Mouse (Mus musculus) T-helper 2 cell (primary cell): ENCODE data around the gene E2f2.

Experiments used
- in situ Hi-C: fragments of 300-600 bp; cut with MboI, MseI; formaldehyde crosslinking; loops from one replicate; pipeline ENCODE4 v1.15.1; 2025; ENCODE audit warnings: high pct_unique_total_duplicates

E2f2 gene

DNA sequence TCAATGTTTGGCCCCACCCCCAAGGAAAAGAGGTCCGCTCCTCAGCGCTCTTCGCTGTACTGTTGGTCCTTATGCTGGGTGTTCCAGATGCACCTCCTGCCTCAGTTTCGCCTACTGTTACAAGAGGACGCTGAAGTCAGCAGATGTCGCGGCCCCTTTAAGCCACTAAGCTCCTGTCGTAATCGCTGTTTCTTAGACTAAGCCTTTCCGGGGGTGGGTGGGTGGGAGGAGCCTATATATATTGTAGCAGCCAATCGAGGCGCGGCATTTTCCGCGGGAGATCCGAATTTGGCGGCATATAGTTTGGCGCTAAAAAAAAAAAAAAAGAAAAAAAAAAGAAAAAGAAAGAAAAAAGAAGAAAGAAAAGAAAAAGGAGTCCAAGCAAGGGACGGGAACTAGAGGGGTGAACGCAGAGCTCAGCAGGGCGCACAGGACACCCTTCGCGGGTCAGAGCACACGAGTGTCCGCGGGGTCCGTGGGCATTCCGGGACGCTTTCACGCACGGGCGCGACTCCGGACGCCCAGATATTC, at the start of gene E2f2:
TSS of gene E2f2 (plus strand) at position 384 of the 531 bp plus-strand sequence.
- in situ Hi-C loops = no loop called here

- in situ Hi-C loops = loop anchor here (25.0 kb wide), 1 partner anchor 2011 kb away; the partner anchor contains the start of gene Ubxn11
Observed at GRCm38 (mm10) chr4:136123111-136123791, 48.9 kb upstream of the E2f2 start.

DNA sequence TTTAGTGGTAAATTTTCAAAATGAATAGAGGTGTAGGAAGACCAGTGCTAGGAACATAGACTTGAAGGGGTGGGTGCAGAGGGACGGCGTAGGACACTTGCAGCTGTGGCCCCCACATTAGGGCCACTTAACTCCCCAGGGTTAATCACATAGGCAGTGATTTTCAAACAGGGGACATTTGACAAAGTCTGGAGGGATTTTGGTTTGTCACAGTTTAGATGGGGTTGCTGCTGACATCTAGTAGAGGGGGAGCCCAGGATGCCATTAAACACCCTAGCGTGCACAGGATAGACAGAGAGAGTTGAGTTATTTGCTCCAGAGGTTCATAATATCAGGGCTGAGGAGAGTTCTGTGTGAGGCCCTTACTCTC, 48.4 kb upstream of the E2f2 start:
- in situ Hi-C loops = loop anchor here (25.0 kb wide), 1 partner anchor 2011 kb away; the partner anchor contains the start of gene Ubxn11

GRCm38 (mm10) chr4:136124581-136124980, 47.6 kb upstream of the E2f2 start:
- in situ Hi-C loops = loop anchor here (25.0 kb wide), 1 partner anchor 2012 kb away; the partner anchor contains the start of gene Ubxn11

DNA sequence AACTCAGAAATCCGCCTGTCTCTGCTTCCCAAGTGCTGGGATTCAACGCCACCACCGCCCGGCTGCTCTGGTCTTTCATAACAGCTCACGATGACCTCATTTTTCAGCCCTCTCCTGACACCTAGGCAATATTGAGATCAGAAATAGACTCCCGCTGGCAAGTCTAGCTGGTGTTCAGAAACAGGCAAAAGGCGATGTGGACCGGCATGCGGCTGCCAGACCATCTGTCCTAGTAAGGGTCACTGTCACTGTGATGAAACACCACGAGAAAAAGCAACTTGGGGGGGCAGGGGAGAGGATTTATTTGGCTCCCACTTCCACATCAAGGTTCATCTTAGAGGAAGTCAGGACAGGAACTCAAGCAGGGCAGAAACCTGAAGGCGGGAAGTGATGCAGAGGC, 46.7 kb upstream of the E2f2 start:
- in situ Hi-C loops = no loop called here

- in situ Hi-C loops = no loop called here
Observed at GRCm38 (mm10) chr4:136126019-136126418, 46.2 kb upstream of the E2f2 start.

GRCm38 (mm10) chr4:136127670-136128069, 44.5 kb upstream of the E2f2 start:
- in situ Hi-C loops = no loop called here

- in situ Hi-C loops = no loop called here
Observed at GRCm38 (mm10) chr4:136129842-136130241, 42.4 kb upstream of the E2f2 start.

DNA sequence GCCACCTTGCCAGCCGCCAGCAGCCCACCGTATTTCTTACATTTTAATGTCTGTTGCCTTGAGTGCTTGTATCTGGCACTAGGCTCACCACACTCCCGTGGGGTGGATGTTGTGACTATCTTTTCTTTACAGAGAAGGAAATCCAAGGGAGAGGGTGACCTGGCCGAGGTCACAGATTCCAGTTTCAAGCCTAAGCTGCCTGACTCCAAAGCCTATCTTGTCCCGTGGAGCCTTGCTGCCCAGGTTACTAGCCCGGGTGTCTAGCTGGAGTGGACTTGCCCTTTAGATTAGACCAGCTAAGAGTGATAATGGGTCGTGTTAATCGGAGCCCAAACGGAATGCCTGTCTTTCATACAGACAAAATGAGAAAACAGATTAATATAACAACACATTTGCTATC, 38.4 kb upstream of the E2f2 start:
- in situ Hi-C loops = no loop called here

DNA sequence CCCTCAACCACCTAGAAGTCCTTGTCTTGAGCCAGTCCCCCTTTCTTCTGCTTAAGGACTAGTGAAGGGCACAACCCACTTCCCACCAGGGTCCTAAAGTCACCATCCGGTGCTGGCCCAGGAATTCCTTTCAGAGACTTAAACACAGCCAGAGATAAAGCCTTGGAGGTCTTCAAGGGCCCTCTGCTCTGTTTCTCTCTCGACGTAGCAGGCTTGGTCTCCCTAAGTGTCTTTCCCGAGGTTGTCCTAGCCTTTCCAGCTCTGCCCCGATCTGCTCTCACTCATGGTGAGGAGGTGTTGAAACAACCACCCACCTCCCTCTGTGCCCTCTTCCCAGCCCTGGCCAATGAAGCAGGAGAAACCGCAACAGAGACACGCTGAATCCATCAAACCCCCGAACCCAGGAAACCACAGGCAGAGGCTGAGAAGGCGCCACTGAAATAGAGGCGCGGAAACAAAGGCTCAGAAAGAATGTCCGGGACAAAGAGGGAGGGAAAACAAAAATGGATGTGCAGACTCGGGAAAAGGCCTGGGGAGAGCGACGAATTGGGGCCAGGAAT, 37.7 kb upstream of the E2f2 start:
- in situ Hi-C loops = no loop called here

- in situ Hi-C loops = no loop called here
Observed at GRCm38 (mm10) chr4:136134978-136135873, 37.0 kb upstream of the E2f2 start.

DNA sequence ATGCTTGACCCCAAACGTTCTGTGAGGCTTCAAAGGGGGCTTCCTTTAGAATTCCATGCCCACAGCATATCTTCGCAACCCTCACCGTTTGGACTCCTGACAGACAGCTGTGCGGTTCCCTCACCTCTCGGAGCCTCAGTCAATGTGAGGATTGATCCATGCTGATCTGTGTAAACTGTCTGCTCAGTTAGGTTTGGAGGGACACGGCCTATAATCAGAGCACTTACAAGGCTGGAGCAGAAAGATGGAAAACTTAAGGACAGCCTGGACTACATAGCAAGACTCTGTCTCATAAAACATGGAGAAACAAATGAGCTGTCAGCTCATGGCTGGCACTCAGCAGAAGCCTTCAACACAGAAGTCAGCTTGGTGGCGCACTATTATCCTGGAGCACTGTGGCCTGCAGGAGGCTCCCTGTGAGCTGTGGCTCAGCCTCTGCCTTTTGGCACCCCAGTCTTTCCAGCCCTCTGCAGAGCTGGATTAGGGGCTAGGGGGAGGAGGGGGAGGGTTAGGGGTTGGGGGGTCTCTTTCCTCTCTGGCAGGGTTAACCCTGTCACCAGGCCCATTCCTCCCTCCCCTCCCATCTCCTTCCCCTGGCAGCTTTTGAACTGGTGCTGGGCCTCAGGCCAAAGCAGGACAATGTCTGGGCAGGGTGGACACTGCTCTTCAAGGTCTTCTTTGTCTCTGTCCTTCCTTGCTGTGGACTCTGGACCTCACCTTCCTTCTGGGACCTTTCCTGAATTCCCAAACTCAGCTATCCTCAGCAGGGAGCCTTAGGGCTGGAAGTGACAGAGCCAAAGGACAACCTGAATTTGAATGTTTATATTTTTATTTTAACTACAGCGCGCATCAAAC, 36.1 kb upstream of the E2f2 start:
- in situ Hi-C loops = no loop called here

DNA sequence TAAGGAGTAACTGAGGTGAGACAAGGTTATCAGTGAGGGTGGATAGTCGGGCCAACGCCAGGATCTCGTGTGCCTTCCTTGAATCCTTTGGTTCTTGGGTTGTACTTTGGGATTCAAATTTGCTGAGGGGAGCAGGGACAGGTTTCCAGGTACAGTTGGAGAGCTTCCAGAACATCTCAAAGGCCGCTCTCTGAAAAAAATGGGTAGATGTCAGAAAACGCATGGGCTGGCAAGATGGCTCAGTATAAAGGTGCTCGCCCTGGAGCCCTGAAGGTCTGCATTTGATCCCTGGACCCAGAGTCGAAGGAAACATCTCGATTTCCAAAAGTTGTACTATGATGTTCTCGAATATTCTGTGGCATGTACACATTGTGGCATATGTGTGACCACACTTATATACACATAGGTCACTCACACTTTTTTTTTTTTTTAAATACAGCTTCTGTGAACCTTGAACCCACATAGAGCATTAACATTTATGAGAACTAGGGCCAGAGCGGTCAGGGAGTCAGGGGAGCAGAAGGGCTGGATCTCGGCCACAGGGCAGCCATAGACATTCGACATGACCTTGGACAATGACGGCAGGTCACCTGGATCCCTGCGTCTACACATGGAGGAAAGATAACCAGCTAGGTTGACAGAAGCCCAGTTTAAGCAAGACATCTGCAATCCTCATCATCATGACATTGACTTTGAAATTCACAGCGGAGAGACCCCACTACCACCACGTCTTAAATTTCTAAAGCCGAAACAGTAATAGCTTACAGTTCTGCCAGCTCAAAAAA, 32.7 kb upstream of the E2f2 start:
- in situ Hi-C loops = no loop called here

DNA sequence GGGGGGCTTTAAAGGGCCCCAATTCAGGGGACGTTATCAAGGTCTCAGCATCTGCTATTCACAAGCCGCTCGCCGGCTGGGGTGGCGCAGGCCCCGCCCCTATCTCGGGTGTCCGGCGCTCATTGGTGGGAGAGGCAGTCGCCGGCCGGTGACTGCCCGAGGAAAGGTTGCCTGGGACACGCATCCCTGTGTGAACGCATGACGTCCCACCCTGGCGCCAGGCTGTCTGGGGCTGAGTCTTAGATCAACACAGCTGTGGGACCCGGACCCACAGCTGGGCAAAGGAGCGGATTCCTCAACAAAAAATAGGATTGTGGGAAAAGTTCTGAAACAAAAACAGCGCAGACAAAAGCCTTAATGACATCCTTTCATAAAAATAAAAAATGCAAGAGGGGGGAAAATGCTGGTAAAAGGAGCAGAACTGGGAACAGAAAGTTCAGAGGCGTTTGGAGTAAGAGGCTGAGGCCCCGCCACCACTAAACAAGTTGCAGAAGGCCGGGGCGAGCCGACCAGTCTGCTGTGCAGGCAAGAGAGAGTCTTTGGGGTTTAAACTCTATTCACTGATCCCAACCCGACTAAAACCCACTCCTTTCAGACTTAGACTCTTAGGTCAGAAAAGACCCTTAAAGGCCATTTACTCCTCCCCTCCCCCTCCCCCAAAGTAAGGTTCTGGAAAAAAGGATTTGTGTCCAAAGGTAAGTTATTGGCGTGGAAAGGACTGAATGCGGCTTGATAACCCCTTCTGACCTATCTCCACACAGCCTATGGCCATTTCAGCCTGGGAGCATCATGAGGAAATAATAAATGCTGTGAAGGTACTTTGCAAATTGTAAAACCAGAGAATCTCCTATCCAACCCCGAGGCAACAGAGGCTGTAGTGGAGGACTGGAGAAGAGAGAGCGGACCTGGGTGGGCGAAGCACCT, 31.6 kb upstream of the E2f2 start:
- in situ Hi-C loops = no loop called here

DNA sequence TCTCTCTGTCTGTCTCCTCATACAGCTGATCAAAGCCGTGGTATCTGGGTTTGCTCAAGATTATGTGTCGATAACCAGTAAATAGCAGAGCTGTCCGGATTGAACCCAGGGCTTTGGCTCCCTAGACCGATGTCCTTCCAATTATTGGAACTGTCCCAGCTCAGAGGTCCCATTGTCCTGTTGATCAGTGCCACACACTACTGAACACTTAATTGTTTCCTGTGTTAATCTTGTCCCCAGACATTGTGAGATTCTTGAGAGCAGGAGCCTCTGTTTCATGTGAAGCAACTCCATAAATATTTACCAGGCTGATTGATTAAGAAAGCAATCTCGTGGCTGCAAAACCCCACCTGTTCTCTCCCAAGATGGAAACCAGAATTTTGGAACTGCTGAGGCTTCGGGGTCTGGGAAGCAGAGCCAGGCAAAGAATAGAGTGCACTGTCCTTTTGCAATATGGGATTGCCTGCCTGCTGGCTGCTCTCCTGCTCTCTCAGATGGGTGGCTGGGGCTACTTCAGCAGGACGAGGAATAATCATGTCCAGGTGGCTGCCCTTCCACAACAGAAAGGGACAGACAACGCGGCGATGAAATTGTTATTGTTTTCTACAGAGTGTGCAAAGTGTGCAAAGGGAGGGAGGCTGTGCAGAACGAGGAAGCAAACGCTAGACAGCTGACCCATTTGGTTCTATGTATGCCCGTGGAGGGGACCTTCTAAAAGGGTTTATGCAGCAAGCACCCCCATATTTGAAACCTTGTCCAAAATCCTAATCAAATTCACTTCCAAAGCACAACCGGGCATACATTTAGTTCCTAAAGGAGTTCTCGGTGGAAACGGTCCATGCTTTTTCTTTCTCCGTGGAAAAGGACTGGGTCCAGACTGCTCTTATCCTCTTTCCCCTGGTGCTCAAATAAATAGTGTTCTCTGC, 29.7 kb upstream of the E2f2 start:
- in situ Hi-C loops = no loop called here

DNA sequence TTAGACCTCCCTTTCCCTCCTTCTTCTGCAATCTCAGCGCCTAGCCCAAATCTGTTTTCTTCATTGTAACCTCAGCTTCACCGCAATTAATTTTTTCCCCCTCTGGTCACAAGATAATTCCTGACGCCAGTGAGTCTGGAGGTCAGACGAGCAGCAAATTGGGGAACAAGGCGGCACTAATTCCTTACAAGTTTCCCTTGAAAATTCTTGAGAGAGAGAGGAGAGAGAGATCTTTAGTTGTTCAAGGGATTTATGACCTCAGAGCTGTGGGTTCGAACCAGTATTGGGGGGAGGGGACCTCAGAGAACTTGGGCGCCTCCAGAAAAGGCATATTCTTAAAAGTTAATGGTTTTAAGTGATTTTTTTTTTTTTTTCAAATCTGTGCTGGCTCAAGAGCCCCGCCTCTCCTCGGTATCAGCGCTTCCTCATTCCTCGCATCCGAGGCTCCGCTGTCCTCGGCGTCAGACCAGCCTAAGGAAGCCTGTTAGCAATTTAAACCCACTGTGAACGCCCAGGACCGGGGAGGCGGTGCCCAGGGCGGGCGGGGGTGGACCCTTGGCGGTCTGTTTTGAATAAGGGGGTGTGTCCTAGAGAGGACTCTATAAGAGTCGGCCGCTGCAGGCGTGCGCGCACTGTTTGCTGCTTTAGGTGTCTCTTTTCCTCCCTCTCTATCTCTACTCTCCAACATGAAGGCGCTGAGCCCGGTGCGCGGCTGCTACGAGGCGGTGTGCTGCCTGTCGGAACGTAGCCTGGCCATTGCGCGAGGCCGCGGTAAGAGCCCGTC, 28.8 kb upstream of the E2f2 start, which contains the start of gene Id3:
TSS of gene Id3 (plus strand) at position 305 of the 784 bp plus-strand sequence.
- in situ Hi-C loops = no loop called here
